Mouse (Mus musculus) kidney, postnatal 25 days (tissue): ENCODE results near the gene Serpinb11.

Experiments
- DNase-seq, 2 experiments: peaks; one replicate each; pipeline ENCODE4 v3.0.0; 2021; ENCODE audit warnings: mixed read lengths in 2 of 2

The Serpinb11 gene

GRCm38 (mm10) chr1:107360898-107361297, at the start of gene Serpinb11:
Gene Serpinb11 (plus strand): TSS chr1:107361198.
- no peak for DNase-seq

GRCm38 (mm10) chr1:107345979-107346378, 15.0 kb upstream of the Serpinb11 start:
- DNase-seq = no peak

GRCm38 (mm10) chr1:107346788-107347187, 14.2 kb upstream of the Serpinb11 start:
- DNase-seq = no peak

- DNase-seq = no peak
These were observed 10.6 kb upstream of the Serpinb11 start for GRCm38 (mm10) chr1:107350392-107350791.

- DNase-seq = no peak
These were observed 9.9 kb upstream of the Serpinb11 start for GRCm38 (mm10) chr1:107351115-107351514.

GRCm38 (mm10) chr1:107353046-107353445, 8.0 kb upstream of the Serpinb11 start:
- no peak for DNase-seq

- no peak for DNase-seq
These were observed 5.0 kb downstream of the Serpinb11 start for GRCm38 (mm10) chr1:107365973-107366372.

- DNase-seq = no peak
These were observed 7.9 kb downstream of the Serpinb11 start for GRCm38 (mm10) chr1:107368944-107369343.

- DNase-seq = no peak
These were observed 16.0 kb downstream of the Serpinb11 start for GRCm38 (mm10) chr1:107376952-107377351.

GRCm38 (mm10) chr1:107378368-107378767, 17.4 kb downstream of the Serpinb11 start:
- no peak for DNase-seq

GRCm38 (mm10) chr1:107381491-107381890, 20.5 kb downstream of the Serpinb11 start:
- DNase-seq = no peak

GRCm38 (mm10) chr1:107382404-107382803, 21.4 kb downstream of the Serpinb11 start:
- DNase-seq = no peak

- DNase-seq = no peak
These were observed 23.5 kb downstream of the Serpinb11 start for GRCm38 (mm10) chr1:107384532-107384931.

- DNase-seq = no peak
These were observed 28.8 kb downstream of the Serpinb11 start for GRCm38 (mm10) chr1:107389753-107390152.

- DNase-seq = no peak
These were observed 36.5 kb downstream of the Serpinb11 start for GRCm38 (mm10) chr1:107397481-107397880.

- DNase-seq = no peak
These were observed 38.4 kb downstream of the Serpinb11 start, which contains the start of gene Serpinb7 for GRCm38 (mm10) chr1:107399355-107399754. Gene Serpinb7 (plus strand): TSS chr1:107399655.

GRCm38 (mm10) chr1:107402082-107402481, 41.1 kb downstream of the Serpinb11 start:
- no peak for DNase-seq

- no peak for DNase-seq
These were observed 53.7 kb downstream of the Serpinb11 start for GRCm38 (mm10) chr1:107414650-107415049.

GRCm38 (mm10) chr1:107422487-107422886, 61.5 kb downstream of the Serpinb11 start:
- no peak for DNase-seq
